Mouse (Mus musculus) stomach, postnatal 0 days (tissue): ENCODE measurements around the gene Il1rapl2.

Experiments used
- CTCF ChIP-seq: IDR thresholded peaks from 2 replicates; pipeline ENCODE4 v1.5.1; 2016; ENCODE audit warnings: antibody characterized with exemption, low read depth, mild to moderate bottlenecking, moderate library complexity
- EP300 ChIP-seq: optimal IDR thresholded peaks from 2 replicates; pipeline ENCODE3; 2016; ENCODE audit warnings: antibody characterized with exemption

- TF ChIP-seq CTCF = no peak
- no peak for TF ChIP-seq EP300
Measured at GRCm38 (mm10) chrX:137569472-137570188, 778 bp upstream of the Il1rapl2 start.
